Mouse (Mus musculus) mouse embryonic stem cell (cell line): Measurements from ENCODE around the gene Adgrl1.

ENCODE experiments used
- in situ Hi-C, 2 experiments: fragments of 300-500 bp; cut with MboI; formaldehyde crosslinking; loops; 1 replicate in 1 of 2; 3 replicates in 1 of 2; pipeline ENCODE4 v1.14.3; 2019 to 2020; ENCODE audit warnings: low sequenced_read_pairs in 2 of 2, low pct_unique_long_range_greater_than_20kb in 1 of 2, mixed read lengths in 1 of 2; ENCODE audit not compliant: unreplicated experiment in 1 of 2

Adgrl1 gene

GRCm38 (mm10) chr8:83900266-83900956 is 506 bp downstream of the Adgrl1 start:
- in situ Hi-C loops = no loop called here

DNA sequence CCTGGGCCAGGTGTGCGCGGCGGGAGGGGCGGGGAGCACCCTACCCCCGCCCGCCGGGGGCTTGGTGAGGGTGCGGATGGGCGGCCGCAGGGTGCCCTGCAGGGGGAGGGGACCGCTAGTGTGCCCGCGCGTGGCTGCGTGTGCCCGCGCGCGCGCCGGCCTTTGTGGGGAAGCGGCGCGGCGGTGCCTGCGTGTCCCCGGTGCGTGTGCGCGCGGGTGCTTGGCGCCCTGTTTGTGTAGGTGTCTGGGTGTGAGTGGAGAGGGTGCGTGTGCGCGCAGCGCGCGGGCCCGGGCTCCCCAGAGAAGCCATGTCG is 1.0 kb downstream of the Adgrl1 start:
- in situ Hi-C loops = no loop called here

GRCm38 (mm10) chr8:83901566-83902485 is 1.9 kb downstream of the Adgrl1 start:
- in situ Hi-C loops = no loop called here

GRCm38 (mm10) chr8:83902961-83903666 is 3.2 kb downstream of the Adgrl1 start:
- in situ Hi-C loops = no loop called here

- in situ Hi-C loops = no loop called here
Observed at GRCm38 (mm10) chr8:83908583-83908982, 8.7 kb downstream of the Adgrl1 start.

DNA sequence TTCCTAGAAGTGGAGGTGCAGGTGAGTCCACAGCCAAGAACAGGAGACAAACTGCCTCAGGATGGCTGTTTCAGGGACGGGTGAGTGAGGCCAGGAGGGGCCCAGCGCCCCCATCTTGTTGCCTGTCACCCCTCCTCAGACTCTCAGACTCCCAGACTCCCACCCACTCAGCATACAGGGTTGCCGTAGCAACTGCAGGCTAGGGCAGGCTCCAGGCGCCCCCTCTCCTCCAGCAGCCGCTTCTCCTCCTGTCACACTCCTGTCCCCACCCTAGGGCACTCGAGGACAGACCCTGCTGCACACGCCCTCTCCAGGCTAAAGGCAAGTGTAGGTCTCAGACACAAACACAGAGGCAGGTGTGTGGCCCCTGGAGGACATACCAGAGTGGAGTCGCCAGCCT is 9.4 kb downstream of the Adgrl1 start:
- in situ Hi-C loops = no loop called here

GRCm38 (mm10) chr8:83911809-83912731 is 12.2 kb downstream of the Adgrl1 start:
- in situ Hi-C loops = no loop called here

DNA sequence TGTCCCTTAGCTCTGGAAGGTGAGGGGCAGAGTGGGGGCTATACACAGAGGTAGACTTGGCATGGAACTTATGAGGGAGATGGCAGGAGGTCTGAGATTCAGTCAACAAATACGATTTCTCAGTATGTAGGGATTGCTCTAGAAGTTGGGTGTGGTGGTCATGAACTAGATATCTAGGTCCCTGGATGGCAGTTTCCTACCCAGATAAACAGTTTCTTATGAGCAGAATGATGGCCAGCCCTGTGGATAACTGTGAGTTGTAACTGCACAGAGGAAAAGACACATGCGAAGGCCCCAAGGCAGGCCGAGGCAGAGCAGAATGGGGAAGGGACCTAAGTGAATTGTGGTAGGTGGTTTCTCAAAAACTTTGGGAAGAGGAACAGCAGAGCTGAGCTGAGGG is 14.3 kb downstream of the Adgrl1 start:
- in situ Hi-C loops = no loop called here

DNA sequence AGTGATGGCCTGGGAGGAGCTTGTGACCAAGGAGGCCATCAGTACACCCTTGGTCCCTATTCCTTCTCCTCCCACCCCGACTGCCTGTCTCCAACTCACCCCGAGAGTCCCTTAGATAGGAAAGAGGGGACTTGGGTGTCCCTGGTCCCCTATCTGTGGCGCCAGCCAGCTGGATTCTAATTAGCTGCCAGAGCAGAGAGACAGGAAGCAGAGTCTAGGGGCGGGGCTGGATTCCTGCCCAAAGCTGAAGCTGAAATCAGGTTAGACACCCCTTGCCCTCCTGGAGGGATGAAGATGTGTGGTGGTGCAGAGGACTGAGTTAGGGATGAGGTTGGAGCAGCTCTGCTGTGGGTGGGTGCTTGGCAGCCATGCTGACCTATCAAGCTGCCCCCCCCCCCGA is 15.0 kb downstream of the Adgrl1 start:
- in situ Hi-C loops = no loop called here

- in situ Hi-C loops = no loop called here
Observed at GRCm38 (mm10) chr8:83916015-83916414, 16.1 kb downstream of the Adgrl1 start.

DNA sequence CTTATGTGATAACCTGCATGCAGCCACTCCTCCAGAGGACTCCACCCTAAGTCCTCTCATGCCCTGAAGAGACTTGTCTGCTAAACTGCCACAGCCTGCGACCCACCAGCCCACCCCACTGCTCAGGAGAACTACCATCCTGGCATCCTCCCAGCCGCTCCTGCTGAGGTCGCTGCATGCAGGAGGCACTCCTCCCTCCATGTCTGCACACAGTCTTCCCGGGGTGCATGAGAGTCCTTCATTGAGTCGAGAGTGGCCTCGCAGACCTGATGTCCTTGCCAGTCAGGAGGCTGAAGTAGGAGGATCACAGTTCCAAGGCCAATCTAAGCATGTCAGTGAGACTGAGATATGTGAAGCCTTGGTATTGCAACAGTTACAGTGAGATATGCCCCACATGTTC is 17.7 kb downstream of the Adgrl1 start:
- in situ Hi-C loops = no loop called here

DNA sequence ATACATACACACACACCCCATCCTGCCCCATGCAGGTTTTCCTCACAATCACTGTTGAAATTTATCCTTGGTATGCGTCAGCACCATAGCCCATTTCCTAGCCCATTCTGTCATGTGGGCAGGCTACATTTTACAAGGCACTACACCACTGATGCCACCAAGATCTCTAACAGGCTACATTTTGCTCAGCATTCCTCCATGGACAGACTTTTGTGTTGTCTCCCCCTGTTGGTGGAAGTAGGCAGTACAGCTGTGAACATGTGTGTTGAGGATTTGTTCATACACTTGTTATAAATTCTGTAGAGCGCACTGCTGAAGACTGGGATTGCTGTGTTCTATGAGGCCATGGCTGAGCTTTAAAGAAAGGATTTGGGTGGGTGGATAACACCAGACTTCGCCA is 21.7 kb downstream of the Adgrl1 start:
- in situ Hi-C loops = no loop called here

GRCm38 (mm10) chr8:83922727-83923126 is 22.8 kb downstream of the Adgrl1 start:
- in situ Hi-C loops = no loop called here

DNA sequence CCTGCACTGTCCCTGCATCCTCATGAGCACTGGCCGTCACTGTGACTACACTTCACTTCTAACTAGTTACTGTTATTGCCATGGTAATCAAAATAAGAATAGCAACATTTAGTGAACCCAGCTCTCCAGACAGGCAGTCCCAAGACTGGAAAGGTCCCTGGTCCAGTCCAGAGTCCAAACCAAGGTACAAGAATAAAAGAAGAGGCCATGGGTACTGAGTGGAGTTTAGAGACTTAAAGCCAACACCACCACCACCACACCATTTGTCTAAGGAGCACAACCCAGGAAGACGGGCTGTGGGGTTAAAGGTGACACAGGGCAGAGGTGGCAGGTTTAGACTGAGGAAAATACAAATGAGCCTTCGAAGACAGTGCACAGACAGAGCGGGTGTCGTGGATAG is 24.7 kb downstream of the Adgrl1 start:
- in situ Hi-C loops = no loop called here

DNA sequence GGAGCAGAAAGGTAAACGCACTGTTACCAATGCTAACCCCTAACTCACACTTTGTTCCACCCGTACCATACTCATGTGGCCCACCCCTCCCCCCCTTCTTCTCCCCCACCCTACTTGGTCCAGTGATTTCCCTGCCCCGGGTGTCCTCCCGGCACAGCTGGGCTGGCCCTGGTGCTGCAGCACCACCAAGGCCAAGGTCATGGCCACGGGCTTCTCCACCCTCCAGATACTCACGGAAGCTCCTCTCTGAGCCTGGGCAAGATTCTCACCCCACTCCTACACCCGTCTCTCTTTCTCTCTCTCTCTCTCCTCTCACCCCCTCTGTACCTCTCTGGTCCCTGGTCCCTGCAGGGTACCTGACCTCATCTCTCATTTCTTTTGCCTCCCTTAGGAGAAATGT is 26.4 kb downstream of the Adgrl1 start:
- in situ Hi-C loops = no loop called here

GRCm38 (mm10) chr8:83934222-83934621 is 34.3 kb downstream of the Adgrl1 start:
- in situ Hi-C loops = no loop called here

GRCm38 (mm10) chr8:83934994-83935393 is 35.1 kb downstream of the Adgrl1 start:
- in situ Hi-C loops = no loop called here

DNA sequence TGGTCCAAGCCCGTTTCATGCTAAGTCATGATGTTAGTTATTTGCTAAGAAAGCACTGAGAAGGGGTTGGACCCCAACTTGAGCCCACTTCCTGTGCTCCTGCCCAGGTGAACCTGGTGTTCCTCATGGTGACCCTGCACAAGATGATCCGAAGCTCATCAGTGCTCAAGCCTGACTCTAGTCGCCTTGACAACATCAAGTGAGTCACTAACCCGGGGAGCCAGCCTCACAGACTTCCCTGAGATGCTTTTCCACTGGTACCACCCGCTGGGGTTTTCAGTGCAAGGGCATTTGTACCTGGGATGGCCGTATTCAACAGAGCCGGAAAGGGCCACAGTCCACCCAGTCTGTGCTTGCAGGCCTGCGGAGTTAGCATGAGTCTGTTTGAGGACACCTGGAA is 35.5 kb downstream of the Adgrl1 start:
- in situ Hi-C loops = no loop called here
